Mouse (Mus musculus) myocyte (in vitro differentiated cells): ENCODE measurements around the gene Vcp.

ENCODE experiments used
- POLR2A ChIP-seq: IDR thresholded peaks from one replicate; pipeline ENCODE4 v1.6.1; 2011; ENCODE audit warnings: low read depth, mild to moderate bottlenecking, control low read depth, moderate library complexity; ENCODE audit not compliant: insufficient read length
- USF1 ChIP-seq: IDR thresholded peaks from one replicate; pipeline ENCODE4 v1.6.1; 2011; ENCODE audit warnings: low read depth, mild to moderate bottlenecking, control low read depth, moderate library complexity

- TF ChIP-seq POLR2A = peak; percentile 77
- no peak for TF ChIP-seq USF1
Measured at GRCm38 (mm10) chr4:42949676-42950051, 50.6 kb downstream of the Vcp start, which contains the start of gene Dnajb5.
